Mouse (Mus musculus) urinary bladder, postnatal 4 days (tissue): ENCODE results near the gene Pmel.
"Not testable (repeated sequence)": the region's sequence is repeated elsewhere in the genome, so short reads cannot be mapped to it uniquely, and the experiment has no call there.

Experiments
- DNase-seq, 2 experiments: peaks; one replicate each; pipeline ENCODE4 v3.0.0; 2021 to 2022; ENCODE audit warnings: low spot score in 2 of 2

Pmel gene

DNA sequence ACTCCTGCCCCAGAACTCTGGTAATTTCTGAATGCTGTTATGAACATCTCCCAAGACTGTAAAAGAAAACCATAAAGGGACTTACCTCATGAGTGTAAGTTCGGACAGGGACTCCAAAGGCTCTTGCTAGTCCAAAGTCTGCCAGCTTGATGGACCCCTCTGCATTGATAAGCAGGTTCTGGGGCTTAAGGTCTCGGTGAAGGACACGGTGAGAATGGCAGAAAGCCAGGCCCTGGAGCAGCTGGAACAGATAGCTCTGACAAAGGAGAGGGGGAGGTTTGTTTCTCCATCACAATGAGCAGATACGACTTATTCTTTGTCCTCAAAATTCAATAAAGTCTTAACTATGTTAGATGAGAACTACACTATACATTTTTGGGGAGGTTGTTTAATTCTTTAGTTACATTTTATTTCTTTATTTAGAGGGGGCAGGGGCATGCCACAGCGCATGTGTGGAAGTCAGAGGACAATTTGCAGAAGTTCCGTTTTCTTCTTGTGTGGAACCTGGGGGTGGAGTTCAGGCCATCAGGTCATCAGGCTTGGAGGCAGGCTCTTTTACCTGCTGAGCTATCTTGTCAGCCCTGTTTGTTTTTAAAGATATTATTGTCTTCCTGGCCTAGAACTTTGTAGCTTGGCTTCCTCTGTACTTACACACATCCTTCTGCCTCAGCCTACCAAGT is 1.5 kb upstream of the Pmel start:
- DNase-seq = no peak

DNA sequence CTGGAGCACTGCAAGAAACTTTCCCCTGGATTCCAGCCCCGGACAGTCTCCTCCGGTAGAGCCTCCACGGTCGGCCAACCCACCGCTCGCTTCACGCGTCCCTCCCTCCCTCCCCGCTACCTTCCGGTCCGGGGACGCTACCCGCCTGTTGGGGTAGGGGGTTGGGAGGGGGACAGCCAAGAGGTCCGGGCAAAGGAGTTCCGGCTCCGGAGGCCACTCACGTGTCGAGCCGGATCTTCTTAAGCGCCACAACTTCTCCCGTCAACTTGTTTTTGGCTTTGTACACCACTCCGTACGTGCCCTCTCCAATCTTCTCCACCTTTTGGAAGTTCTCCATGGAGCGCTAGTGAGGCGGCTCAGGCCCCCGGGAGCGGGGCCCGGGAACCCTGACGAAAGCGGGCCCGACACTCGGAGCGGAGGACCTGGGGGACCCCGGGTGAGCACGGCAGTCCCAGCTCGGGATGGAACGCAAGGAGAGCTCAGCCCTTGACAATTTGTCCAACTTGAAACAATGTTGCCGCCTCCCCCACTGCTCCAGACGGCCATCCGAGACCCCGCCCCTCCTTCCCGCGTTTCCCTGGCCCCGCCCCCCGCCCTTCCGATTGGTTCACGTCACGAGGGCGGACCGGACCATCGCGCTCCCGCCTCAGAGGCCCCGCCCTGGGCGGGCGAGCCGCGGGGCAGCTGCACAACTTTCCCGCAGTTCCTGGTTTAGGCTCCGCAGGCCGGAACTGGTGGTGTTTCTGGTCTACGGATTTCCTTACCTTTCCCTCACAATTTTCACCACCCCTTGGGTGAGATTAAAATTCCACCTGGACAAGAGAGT is 709 bp downstream of the Pmel start, which contains the start of gene Cdk2:
Gene Cdk2, minus strand, starts transcription at position 541 of the 826 bp plus-strand sequence.
- DNase-seq = peak; percentile 92 to 94

DNA sequence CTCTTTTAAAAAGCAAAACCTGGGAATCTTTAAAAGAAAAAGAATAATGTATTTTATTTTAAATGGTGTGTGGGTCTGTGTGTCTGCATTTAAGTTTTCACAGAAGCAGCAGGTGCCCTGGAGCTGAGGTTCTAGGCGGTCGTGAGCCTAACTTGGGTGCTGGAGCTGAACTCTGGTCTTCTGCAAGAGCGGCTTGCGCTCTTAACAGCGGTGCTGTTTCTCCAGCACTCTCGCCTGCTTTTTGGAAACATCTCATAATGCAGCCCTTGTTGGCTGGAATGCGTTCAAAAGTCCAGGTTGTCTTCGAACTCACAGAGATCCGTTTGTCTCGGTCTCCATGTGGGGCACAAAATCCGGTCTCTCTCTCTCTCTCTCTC is 1.3 kb downstream of the Pmel start:
- no peak for DNase-seq

GRCm38 (mm10) chr10:128711318-128711717 is 7.3 kb downstream of the Pmel start:
- DNase-seq = not testable (repeated sequence)

GRCm38 (mm10) chr10:128715559-128716537 is 11.9 kb downstream of the Pmel start:
- DNase-seq = no peak

- DNase-seq = not testable (repeated sequence)
Measured at GRCm38 (mm10) chr10:128725466-128725865, 21.5 kb downstream of the Pmel start.

DNA sequence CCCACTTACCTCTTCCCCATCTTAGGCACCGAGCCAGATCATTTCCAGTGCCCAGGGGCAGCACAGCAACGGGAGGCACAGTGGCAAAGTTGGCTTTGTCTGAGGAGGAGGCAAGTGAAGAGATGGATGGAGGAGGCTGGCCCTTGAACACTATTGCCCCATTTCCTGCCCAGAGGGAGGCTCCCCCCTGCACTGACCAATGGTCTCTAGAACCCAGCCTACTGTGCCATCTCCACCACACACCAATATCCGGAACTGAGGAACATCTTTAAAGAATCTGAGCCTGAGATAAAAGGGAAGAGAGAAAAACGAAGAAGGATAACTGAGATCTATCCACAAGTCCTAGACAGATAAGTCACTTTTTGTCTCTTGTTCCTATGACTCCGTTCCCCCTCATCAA is 24.1 kb downstream of the Pmel start:
- no peak for DNase-seq

GRCm38 (mm10) chr10:128731002-128731433 is 27.0 kb downstream of the Pmel start:
- peak; percentile 53 to 82 for DNase-seq

GRCm38 (mm10) chr10:128731992-128732391 is 28.0 kb downstream of the Pmel start:
- DNase-seq = no peak

DNA sequence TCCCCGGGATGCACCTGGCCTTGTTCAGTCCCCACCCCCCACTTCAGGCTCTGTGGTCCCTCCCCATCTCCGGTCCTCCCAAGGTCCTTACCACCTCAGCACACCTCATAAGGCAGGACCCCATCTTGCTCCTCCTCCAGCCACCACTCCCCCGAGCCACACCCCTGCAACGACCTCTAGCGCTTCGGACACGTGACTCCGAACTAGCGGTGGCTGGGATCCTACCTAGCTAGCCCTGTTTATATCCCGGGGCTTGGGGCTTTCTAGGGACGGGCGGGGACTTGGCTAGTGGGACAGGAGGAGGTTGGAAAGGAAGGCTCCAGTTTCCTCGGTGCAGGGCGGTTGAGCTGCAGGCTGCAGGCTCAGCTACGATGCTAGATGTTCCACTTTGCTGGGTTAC is 33.4 kb downstream of the Pmel start:
- DNase-seq = no peak

GRCm38 (mm10) chr10:128740296-128740695 is 36.3 kb downstream of the Pmel start:
- no peak for DNase-seq

GRCm38 (mm10) chr10:128742616-128743015 is 38.6 kb downstream of the Pmel start:
- DNase-seq = no peak

GRCm38 (mm10) chr10:128743235-128743634 is 39.2 kb downstream of the Pmel start:
- DNase-seq = no peak

DNA sequence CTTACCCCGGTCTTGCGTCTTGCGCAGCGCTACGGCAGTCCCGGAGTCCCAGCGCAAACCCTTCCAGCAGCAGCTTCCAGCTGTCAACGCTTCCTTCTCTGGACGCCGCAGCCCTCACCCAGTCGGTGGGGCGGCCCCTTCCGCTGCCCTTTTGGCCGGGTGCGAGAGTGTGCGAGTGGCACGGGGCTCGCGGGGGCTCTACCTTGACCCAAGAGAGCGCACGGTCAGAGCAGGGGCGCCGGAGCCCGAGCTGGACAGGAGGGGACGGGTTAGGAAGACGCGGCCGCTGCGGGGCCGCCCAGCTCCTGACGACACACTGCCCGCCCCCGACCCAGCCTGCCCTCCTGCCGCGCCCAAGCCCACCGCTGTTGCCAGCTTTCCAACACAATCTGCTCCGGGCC is 39.8 kb downstream of the Pmel start:
- peak; percentile 55 to 61 for DNase-seq

- no peak for DNase-seq
Measured at GRCm38 (mm10) chr10:128744211-128744610, 40.2 kb downstream of the Pmel start.

DNA sequence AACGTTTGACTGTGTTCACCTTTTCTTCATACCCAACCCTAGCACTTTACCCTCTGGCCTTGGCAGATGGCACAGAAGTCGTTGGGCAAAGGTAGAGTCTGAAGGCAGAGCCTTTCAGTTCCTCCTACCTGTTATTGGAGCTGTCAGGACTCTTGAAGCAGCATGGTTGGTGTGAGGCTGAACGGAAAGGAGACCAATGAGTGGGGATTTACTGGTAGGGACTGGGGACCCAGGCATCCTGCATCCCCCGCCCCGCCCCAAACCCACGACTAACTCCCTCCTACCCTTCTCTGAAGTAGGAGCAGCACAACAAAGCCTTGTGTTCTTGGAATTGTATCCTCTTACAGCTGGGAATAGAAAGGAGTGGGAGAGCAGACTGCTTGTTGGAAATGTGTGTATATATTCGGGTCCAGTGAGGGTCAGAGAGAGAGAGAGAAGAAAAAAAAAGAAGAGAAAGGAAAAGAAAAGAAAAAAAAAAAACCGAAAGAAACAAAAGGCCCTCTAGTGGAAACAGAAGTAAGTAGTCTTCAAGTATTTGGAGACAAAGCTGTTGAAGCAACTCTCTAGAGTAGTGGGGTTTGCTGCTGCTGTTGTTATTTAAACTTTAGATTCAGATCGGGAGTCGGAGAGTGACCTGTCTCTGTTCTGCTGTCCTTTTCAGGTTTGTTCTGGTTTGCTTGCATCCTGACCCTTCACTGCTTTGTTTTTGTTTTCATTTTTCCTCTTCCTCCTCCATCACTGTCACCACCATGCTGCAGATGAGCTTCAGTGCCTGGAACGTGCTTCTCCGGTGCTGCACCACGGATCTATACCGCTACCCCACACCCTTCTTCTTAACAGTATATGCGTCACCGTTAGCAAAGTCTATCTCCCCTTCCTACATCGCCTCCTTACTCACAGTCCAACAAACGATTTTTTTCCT is 40.9 kb downstream of the Pmel start, which contains the start of gene Dgka:
Gene Dgka, minus strand, starts transcription at position 176 of the 922 bp plus-strand sequence.
- DNase-seq = no peak

DNA sequence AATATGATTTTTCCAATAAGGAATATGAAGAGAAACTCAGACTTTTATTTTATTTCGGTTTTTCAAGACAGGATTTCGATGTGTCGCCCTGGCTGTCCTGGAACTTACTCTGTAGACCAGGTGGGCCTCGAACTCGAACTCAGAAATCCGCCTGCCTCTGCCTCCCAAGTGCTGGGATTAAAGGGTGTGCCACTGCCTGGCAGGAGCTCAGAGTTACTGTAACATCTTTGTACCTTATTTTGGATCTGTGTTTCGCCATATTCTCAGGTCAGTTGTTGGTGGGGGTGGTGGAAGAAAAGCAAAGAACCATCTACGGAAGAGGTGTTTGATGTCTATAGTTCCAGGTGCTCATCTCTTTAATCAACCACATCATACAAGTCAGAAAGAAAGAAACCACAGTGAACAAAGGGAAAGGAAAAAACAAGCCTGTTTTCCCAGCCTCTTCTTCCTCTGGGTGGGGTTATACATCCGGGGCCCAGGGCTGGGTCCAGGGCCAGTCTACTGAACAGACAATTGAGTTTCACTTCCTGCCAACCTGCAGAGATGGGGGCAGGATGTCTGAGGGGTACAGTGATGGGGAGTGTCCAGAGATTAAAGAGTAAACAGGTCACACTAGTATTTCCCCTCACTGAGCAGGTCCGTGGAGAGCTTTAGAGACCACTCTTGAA is 42.1 kb downstream of the Pmel start:
- DNase-seq = no peak

DNA sequence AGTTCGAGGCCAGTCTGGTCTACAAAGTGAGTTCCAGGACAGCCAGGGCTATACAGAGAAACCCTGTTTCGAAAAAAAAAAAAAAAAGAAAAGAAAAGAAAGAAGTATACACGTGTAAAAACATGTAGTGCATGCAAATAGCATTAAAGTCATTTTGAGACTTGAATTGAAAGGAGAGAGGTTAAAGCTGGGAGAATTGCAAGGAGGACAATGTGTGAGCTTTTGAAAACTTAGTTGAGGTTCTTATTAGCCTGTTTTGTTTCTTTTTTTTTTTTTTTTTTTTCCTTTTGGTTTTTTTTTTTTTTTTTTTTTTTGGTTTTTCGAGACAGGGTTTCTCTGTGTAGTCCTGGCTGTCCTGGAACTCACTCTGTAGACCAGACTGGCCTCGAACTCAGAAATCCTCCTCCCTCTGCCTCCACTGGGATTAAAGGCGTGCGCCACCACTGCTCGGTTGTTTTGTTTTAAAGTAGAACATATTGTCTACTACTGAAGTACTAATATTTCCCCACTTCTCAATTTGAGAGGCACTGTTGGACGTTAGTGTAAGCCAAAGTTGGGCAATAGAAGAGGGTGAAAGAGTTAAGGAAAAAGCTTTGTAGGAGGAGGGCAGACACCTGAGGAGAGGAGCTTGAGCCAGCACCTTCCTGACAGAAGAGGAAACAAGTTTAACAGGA is 43.1 kb downstream of the Pmel start:
- DNase-seq = no peak

GRCm38 (mm10) chr10:128747646-128748251 is 43.8 kb downstream of the Pmel start, which contains the start of gene Pym1:
TSS of gene Pym1 (plus strand) at chr10:128747889.
- DNase-seq = peak; percentile 71 to 74
